Mouse (Mus musculus): ENCODE data around the gene Ccdc85a. TPM values are rescaled to one million over a fixed set of nuclear protein-coding genes. Genes with fewer than 3 reads are reported as not detected.

Ccdc85a gene
- polyA plus RNA-seq, 1 experiment from 2014 or later, result 2.7 TPM

DNA sequence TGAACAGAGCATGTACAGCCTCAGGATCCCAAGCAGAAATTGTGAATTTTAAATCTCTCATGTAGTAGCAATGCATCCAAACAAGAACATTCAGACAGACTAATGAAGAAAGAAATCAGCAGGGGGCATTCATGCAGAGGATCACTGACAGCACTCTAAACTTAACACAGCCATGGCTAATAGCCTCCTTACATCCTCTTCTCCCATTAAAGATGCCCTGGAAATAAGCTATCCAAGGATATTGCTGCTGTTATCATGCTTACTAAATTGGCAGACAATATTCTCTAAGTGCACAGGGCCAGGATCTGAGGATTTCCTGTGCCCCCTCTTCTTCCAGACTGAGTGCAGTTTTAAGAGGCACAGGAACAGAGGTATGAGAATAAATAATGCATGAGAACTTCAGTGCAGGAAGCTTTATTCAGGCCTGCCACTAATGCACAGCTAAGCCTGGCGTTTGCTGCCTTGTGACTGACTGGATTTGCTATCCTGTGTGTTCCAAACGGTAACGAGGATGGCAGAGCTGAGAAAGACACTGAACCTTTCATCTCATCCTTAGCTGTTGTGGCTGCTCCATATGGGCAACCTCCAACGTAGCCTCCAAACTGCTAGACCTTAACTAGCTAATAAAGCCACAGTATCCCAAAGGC, 99.9 kb downstream of the Ccdc85a start:
- no peak overlapping the region for H3K27ac ChIP-seq (replicated peaks; ENCODE audit: low read depth, low read length)
- no peaks in the 10 kb centered on the region for H3K36me3 ChIP-seq (replicated peaks; ENCODE audit: control insufficient read depth, insufficient read depth, low read depth, low read length)
- H3K27me3 ChIP-seq (ENCODE audit: control insufficient read depth, insufficient read depth, low read length), result no peaks in the 10 kb centered on the region
- no peak overlapping the region for H3K4me2 ChIP-seq (ENCODE audit: low read depth, low read length)
- no peak overlapping the region for H3K9ac ChIP-seq (replicated peaks; ENCODE audit: low read length)
- WGBS, result 52% methylated on average over 4 of the region's 4 CpGs
- H3K4me3 ChIP-seq (ENCODE audit: low read depth, low read length), result no peak overlapping the region
- DNase-seq (ENCODE audit: low spot score), result no peak
- H3K9me3 ChIP-seq (replicated peaks; ENCODE audit: control insufficient read depth, low read length), result no peaks in the 10 kb centered on the region
- H3K4me1 ChIP-seq (ENCODE audit: control insufficient read depth, insufficient read depth, low read length), result no peaks in the 10 kb centered on the region
- ATAC-seq (replicated peaks; ENCODE audit: insufficient number of reproducible peaks, low FRiP score, low TSS enrichment, low read depth), result no peak

DNA sequence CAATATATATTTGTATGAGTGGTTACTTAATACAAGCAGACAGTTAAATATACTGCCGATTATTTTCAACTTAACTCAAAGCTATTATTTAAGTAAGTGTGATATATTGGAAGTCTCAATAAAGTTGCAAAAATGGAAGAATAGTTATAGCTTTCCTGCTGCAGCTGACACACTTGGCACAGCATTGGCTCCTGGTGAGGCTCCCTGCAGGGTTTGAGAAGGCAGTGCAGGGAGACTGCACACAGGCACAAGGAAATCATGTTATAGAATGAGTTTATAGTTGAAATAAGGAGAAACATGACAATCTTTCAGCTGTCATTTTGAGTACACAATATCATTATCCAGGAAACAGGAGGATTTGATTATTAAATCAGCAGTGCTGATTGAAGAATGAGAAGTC, 107.0 kb downstream of the Ccdc85a start:
- no peak for DNase-seq (ENCODE audit: low spot score)

DNA sequence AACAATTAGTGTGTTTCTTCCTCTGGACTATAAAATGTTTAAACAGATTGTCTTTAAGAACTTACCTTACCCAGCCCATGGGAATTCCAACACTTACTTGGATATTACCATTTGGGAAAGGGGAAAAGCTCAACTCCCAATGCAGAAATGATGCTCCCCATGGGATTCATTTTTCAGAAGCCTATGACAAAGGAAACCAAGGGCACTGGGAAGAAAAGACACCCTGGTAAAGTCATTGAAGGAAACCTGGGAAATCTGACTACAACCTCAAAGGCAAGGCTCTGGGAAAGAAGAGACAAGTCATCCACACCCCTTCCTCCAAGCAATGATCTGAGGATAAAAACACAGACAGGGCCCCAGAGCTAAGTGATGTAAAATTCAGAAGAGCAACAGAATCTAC, 118.4 kb downstream of the Ccdc85a start:
- H3K27me3 ChIP-seq (ENCODE audit: control insufficient read depth, insufficient read depth, low read length), result no peaks in the 10 kb centered on the region
- no peaks in the 10 kb centered on the region for H3K9me3 ChIP-seq (replicated peaks; ENCODE audit: control insufficient read depth, low read length)
- no peaks in the 10 kb centered on the region for H3K36me3 ChIP-seq (replicated peaks; ENCODE audit: control insufficient read depth, insufficient read depth, low read depth, low read length)
- no peak overlapping the region for H3K27ac ChIP-seq (replicated peaks; ENCODE audit: low read depth, low read length)
- no peak overlapping the region for H3K9ac ChIP-seq (replicated peaks; ENCODE audit: low read length)
- H3K4me2 ChIP-seq (ENCODE audit: low read depth, low read length), result no peak overlapping the region
- DNase-seq (ENCODE audit: low spot score) (no peak), ATAC-seq (replicated peaks; ENCODE audit: insufficient number of reproducible peaks, low FRiP score, low TSS enrichment, low read depth) (no peak)
- H3K4me1 ChIP-seq (ENCODE audit: control insufficient read depth, insufficient read depth, low read length), result no peaks in the 10 kb centered on the region
- H3K4me3 ChIP-seq (ENCODE audit: low read depth, low read length), result no peak overlapping the region

More for the DNA sequence above, 107.0 kb downstream of the Ccdc85a start:
- Histone ChIP-seq H3K27me3 (ENCODE audit: control insufficient read depth, insufficient read depth, low read length) (no peaks in the 10 kb centered on the region), H3K9ac (replicated peaks; ENCODE audit: low read length) (no peak overlapping the region), H3K4me1 (ENCODE audit: control insufficient read depth, insufficient read depth, low read length) (no peaks in the 10 kb centered on the region), H3K9me3 (replicated peaks; ENCODE audit: control insufficient read depth, low read length) (no peaks in the 10 kb centered on the region), H3K4me2 (ENCODE audit: low read depth, low read length) (no peak overlapping the region), H3K27ac (replicated peaks; ENCODE audit: low read depth, low read length) (no peak overlapping the region), H3K36me3 (replicated peaks; ENCODE audit: control insufficient read depth, insufficient read depth, low read depth, low read length) (no peaks in the 10 kb centered on the region), H3K4me3 (ENCODE audit: low read depth, low read length) (no peak overlapping the region)
- WGBS, result 94% methylated on average over 1 of the region's 1 CpGs
- ATAC-seq (replicated peaks; ENCODE audit: insufficient number of reproducible peaks, low FRiP score, low TSS enrichment, low read depth), result no peak

DNA sequence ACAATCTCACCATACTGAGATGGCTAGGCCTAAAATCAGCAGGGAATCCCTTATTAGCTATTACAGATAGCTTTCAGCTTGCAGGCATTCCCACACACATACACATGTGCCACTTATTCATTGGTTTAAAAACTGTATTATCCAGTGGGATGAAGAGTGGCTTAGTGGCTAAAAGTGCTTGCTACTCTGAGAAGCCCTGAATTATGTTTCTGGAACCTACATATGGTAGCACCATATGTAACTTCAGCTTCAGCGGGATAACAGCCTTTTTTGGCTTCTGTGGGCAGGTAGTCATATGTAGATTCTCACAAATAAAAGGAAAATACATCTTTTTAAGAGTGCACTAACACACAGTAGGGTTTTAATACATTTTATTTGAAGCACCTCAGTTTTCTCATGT, 119.2 kb downstream of the Ccdc85a start:
- Histone ChIP-seq H3K27ac (replicated peaks; ENCODE audit: low read depth, low read length) (no peak overlapping the region), H3K4me1 (ENCODE audit: control insufficient read depth, insufficient read depth, low read length) (no peaks in the 10 kb centered on the region), H3K36me3 (replicated peaks; ENCODE audit: control insufficient read depth, insufficient read depth, low read depth, low read length) (no peaks in the 10 kb centered on the region), H3K27me3 (ENCODE audit: control insufficient read depth, insufficient read depth, low read length) (no peaks in the 10 kb centered on the region), H3K9me3 (replicated peaks; ENCODE audit: control insufficient read depth, low read length) (no peaks in the 10 kb centered on the region), H3K9ac (replicated peaks; ENCODE audit: low read length) (no peak overlapping the region), H3K4me2 (ENCODE audit: low read depth, low read length) (no peak overlapping the region), H3K4me3 (ENCODE audit: low read depth, low read length) (no peak overlapping the region)
- no peak for ATAC-seq (replicated peaks; ENCODE audit: insufficient number of reproducible peaks, low FRiP score, low TSS enrichment, low read depth)
- WGBS, result 84% methylated on average over 1 of the region's 1 CpGs
- no peak for DNase-seq (ENCODE audit: low spot score)

DNA sequence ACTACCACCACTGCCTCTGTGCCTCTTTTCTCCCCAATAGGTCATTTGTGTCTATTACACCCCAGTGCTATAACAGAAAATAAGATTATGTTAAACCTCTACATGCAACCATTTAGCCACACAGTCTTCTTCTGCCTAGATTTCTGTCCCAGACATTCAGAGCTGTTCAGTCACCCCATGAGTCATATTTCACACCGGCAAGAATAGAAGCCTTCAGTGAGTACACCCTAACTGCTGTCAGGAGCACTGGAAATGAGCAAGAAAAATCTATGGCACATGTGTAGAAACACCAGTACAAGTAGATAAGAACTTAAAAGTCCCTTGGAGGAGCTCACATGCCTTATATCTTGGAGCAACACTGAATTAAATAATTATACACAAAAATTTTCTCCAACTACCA, 125.0 kb downstream of the Ccdc85a start:
- H3K9me3 ChIP-seq (replicated peaks; ENCODE audit: control insufficient read depth, low read length), result no peaks in the 10 kb centered on the region
- H3K4me3 ChIP-seq (ENCODE audit: low read depth, low read length), result no peak overlapping the region
- H3K4me1 ChIP-seq (ENCODE audit: control insufficient read depth, insufficient read depth, low read length), result no peaks in the 10 kb centered on the region
- no peak overlapping the region for H3K4me2 ChIP-seq (ENCODE audit: low read depth, low read length)
- WGBS, result 90% methylated on average over 1 of the region's 1 CpGs
- no peaks in the 10 kb centered on the region for H3K36me3 ChIP-seq (replicated peaks; ENCODE audit: control insufficient read depth, insufficient read depth, low read depth, low read length)
- ATAC-seq (replicated peaks; ENCODE audit: insufficient number of reproducible peaks, low FRiP score, low TSS enrichment, low read depth) (no peak), DNase-seq (ENCODE audit: low spot score) (no peak)
- no peak overlapping the region for H3K9ac ChIP-seq (replicated peaks; ENCODE audit: low read length)
- H3K27me3 ChIP-seq (ENCODE audit: control insufficient read depth, insufficient read depth, low read length), result no peaks in the 10 kb centered on the region
- no peak overlapping the region for H3K27ac ChIP-seq (replicated peaks; ENCODE audit: low read depth, low read length)

DNA sequence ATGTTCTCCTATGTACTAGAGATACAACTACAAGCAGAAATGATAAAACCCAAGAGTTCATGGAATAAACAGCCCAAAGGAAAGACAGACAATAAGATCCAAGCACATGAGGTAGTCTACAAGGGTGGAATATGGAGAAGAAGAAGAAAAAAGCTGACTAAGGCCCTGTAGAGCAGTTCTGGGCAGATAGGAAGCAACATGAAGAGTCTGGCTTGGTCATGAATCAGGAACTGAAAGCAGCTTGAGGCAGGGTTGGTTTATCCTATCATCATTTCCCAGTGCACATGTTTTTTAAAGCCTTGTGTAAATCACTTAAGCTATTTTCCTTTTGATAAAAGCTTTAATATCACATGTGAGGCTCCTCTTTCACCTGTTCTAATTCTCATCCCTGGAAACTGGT, 144.2 kb downstream of the Ccdc85a start:
- ATAC-seq (replicated peaks; ENCODE audit: insufficient number of reproducible peaks, low FRiP score, low TSS enrichment, low read depth), result no peak
- Histone ChIP-seq H3K4me3 (ENCODE audit: low read depth, low read length) (no peak overlapping the region), H3K36me3 (replicated peaks; ENCODE audit: control insufficient read depth, insufficient read depth, low read depth, low read length) (no peaks in the 10 kb centered on the region), H3K27ac (replicated peaks; ENCODE audit: low read depth, low read length) (no peak overlapping the region), H3K4me1 (ENCODE audit: control insufficient read depth, insufficient read depth, low read length) (no peaks in the 10 kb centered on the region), H3K4me2 (ENCODE audit: low read depth, low read length) (no peak overlapping the region), H3K9ac (replicated peaks; ENCODE audit: low read length) (no peak overlapping the region), H3K9me3 (replicated peaks; ENCODE audit: control insufficient read depth, low read length) (no peaks in the 10 kb centered on the region), H3K27me3 (ENCODE audit: control insufficient read depth, insufficient read depth, low read length) (no peaks in the 10 kb centered on the region)
- DNase-seq (ENCODE audit: low spot score), result no peak

DNA sequence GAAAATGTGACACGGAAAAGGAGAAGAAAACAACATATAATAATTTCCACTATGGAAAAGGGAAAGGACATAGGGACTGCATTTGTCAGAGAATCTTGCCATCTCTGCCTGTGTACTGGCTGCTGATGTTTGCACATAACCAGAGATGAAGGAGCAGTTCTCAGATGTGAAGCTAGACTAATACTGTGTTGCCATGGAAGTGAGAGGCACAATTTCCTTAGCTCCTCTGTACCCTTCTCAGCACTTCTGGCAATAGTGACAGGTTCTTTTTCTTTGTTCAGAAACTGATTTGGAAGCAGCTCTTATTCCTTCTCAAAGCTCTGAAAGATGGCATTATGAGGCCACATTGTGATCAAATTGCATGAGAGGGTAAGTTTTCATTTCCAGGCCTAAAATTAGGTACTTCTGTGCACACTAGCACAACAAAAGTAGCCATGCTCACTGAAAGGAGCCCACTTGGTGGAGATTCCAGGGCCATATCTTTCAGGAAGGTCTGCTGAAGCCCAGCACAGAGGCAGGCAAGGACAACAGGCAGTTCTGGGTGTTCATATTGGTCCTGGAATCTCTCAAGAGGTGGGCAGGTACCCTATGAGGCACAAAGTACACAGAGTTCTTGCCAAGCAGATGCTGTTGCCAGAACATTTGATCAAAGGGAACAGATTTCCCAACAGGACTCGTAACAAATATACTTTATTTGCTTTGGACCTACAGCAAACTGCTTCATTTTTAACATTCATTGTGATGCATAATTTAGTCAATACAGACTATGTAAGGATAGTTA, 161.5 kb downstream of the Ccdc85a start:
- no peak for ATAC-seq (replicated peaks; ENCODE audit: insufficient number of reproducible peaks, low FRiP score, low TSS enrichment, low read depth)
- H3K27me3 ChIP-seq (ENCODE audit: control insufficient read depth, insufficient read depth, low read length), result no peaks in the 10 kb centered on the region
- 83% methylated on average over 2 of the region's 2 CpGs for WGBS

DNA sequence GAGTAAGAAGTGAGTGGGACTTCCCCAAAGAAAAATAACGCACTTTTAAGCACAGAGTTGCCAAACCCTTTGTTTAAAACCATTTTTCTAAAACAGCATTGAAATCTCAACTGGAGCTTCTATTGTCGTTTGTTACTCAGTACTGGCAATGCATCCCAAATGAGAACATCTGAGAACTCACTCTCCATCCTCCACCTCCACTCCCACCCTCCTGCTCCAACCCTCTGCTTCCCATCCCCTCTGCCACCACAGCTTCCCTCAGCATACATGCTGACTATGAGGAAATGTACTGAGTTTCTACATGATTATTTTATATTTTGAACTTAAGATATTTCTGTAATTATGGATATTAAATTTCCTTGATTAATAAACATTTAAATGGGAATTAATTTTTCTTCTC, 168.3 kb downstream of the Ccdc85a start:
- 66% methylated on average over 2 of the region's 2 CpGs for WGBS
- H3K9me3 ChIP-seq (replicated peaks; ENCODE audit: control insufficient read depth, low read length), result no peaks in the 10 kb centered on the region
- H3K4me1 ChIP-seq (ENCODE audit: control insufficient read depth, insufficient read depth, low read length), result no peaks in the 10 kb centered on the region

More for the DNA sequence above, 161.5 kb downstream of the Ccdc85a start:
- Histone ChIP-seq H3K36me3 (replicated peaks; ENCODE audit: control insufficient read depth, insufficient read depth, low read depth, low read length) (no peaks in the 10 kb centered on the region), H3K9ac (replicated peaks; ENCODE audit: low read length) (no peak overlapping the region), H3K4me3 (ENCODE audit: low read depth, low read length) (no peak overlapping the region), H3K4me1 (ENCODE audit: control insufficient read depth, insufficient read depth, low read length) (no peaks in the 10 kb centered on the region), H3K27ac (replicated peaks; ENCODE audit: low read depth, low read length) (no peak overlapping the region), H3K4me2 (ENCODE audit: low read depth, low read length) (no peak overlapping the region), H3K9me3 (replicated peaks; ENCODE audit: control insufficient read depth, low read length) (no peaks in the 10 kb centered on the region)
- no peak for DNase-seq (ENCODE audit: low spot score)

More for the DNA sequence above, 168.3 kb downstream of the Ccdc85a start:
- no peak for DNase-seq (ENCODE audit: low spot score)
- no peak for ATAC-seq (replicated peaks; ENCODE audit: insufficient number of reproducible peaks, low FRiP score, low TSS enrichment, low read depth)
- H3K4me2 ChIP-seq (ENCODE audit: low read depth, low read length), result no peak overlapping the region
- no peaks in the 10 kb centered on the region for H3K27me3 ChIP-seq (ENCODE audit: control insufficient read depth, insufficient read depth, low read length)
- H3K9ac ChIP-seq (replicated peaks; ENCODE audit: low read length), result no peak overlapping the region
- H3K4me3 ChIP-seq (ENCODE audit: low read depth, low read length), result no peak overlapping the region
- H3K36me3 ChIP-seq (replicated peaks; ENCODE audit: control insufficient read depth, insufficient read depth, low read depth, low read length), result no peaks in the 10 kb centered on the region
- no peak overlapping the region for H3K27ac ChIP-seq (replicated peaks; ENCODE audit: low read depth, low read length)

Measured in embryonic facial prominence, embryonic 11.5 days (tissue).